Mouse (Mus musculus): ENCODE results near the gene Peli1. TPM values are rescaled to one million over a fixed set of nuclear protein-coding genes. Genes with fewer than 3 reads are reported as not detected.
A peak's percentile ranks its signal among the peaks of the same experiment; 100 is the strongest.
"Not testable (repeated sequence)": the region's sequence is repeated elsewhere in the genome, so short reads cannot be mapped to it uniquely, and the experiment has no call there.

Gene Peli1
- total and polyA plus RNA-seq, 2 experiments from 2014 or later: 38.1 to 46.5 TPM

GRCm38 (mm10) chr11:21168828-21169607 is 77.9 kb downstream of the Peli1 start:
- Histone ChIP-seq H3K36me3 (ENCODE audit: insufficient read depth, low read length) (no peaks in the 10 kb centered on the region), H3K4me3 (ENCODE audit: low read length) (no peak overlapping the region), H3K4me1 (ENCODE audit: insufficient read depth, low read length) (no peaks in the 10 kb centered on the region; the same call in 1 of the 2 replicates), H3K27ac (no peak overlapping the region), H3K4me2 (ENCODE audit: low read depth, low read length) (no peak overlapping the region), H3K27me3 (ENCODE audit: insufficient read depth, low read length) (no peaks in the 10 kb centered on the region), H3K9me3 (ENCODE audit: low read length) (no peaks in the 10 kb centered on the region), H3K9ac (replicated peaks; ENCODE audit: low read length) (no peak overlapping the region)
- no peak for DNase-seq (ENCODE audit: low spot score)
- no peak for TF ChIP-seq CTCF (IDR thresholded peaks at IDR 0.05; ENCODE audit: low read depth)
- ATAC-seq: peak; percentile 38; the same call in 1 of the 2 replicates
- 28% methylated on average over 6 of the region's 6 CpGs for WGBS

- WGBS: 100% methylated on average over 1 of the region's 1 CpGs
- not testable (repeated sequence) for ATAC-seq; H3K4me3 ChIP-seq (ENCODE audit: low read length); H3K27ac ChIP-seq; H3K4me2 ChIP-seq (ENCODE audit: low read depth, low read length); H3K27me3 ChIP-seq (ENCODE audit: insufficient read depth, low read length); DNase-seq (ENCODE audit: low spot score); H3K36me3 ChIP-seq (ENCODE audit: insufficient read depth, low read length); H3K9me3 ChIP-seq (ENCODE audit: low read length); H3K9ac ChIP-seq (replicated peaks; ENCODE audit: low read length); H3K4me1 ChIP-seq (ENCODE audit: insufficient read depth, low read length)
Observed at GRCm38 (mm10) chr11:21169608-21169860, 78.4 kb downstream of the Peli1 start.

DNA sequence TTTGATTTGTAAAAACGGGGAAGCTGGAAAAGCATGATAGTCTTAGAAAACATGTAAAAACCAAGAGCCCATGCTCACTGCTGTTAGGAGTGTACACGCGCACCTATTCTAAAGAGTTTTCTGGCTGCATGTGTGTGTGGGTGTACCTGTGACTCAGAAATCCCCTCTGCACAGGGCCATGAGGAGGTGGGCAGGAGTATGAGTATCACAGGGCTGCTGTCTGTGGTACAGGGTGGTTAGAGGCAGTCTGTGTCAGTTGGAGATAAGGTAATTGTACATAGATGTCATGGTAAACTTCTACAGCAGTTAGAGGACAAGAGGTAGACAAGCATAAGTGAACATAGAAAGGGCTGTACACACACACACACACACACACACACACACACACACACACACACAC is 81.2 kb downstream of the Peli1 start:
- no peak for DNase-seq (ENCODE audit: low spot score)
- Histone ChIP-seq H3K27ac (no peak overlapping the region), H3K4me2 (ENCODE audit: low read depth, low read length) (no peak overlapping the region), H3K4me3 (ENCODE audit: low read length) (no peak overlapping the region), H3K4me1 (ENCODE audit: insufficient read depth, low read length) (no peaks in the 10 kb centered on the region; the same call in 1 of the 2 replicates), H3K27me3 (ENCODE audit: insufficient read depth, low read length) (no peaks in the 10 kb centered on the region), H3K36me3 (ENCODE audit: insufficient read depth, low read length) (no peaks in the 10 kb centered on the region), H3K9me3 (ENCODE audit: low read length) (no peaks in the 10 kb centered on the region), H3K9ac (replicated peaks; ENCODE audit: low read length) (no peak overlapping the region)
- no peak for TF ChIP-seq CTCF (IDR thresholded peaks at IDR 0.05; ENCODE audit: low read depth)
- no peak for ATAC-seq
- 97% methylated on average over 3 of the region's 3 CpGs for WGBS

- Histone ChIP-seq H3K27ac (no peak overlapping the region), H3K9me3 (ENCODE audit: low read length) (no peaks in the 10 kb centered on the region), H3K27me3 (ENCODE audit: insufficient read depth, low read length) (no peaks in the 10 kb centered on the region), H3K36me3 (ENCODE audit: insufficient read depth, low read length) (no peaks in the 10 kb centered on the region), H3K4me2 (ENCODE audit: low read depth, low read length) (no peak overlapping the region), H3K4me3 (ENCODE audit: low read length) (no peak overlapping the region), H3K9ac (replicated peaks; ENCODE audit: low read length) (no peak overlapping the region), H3K4me1 (ENCODE audit: insufficient read depth, low read length) (no peaks in the 10 kb centered on the region; the same call in 1 of the 2 replicates)
- TF ChIP-seq CTCF (IDR thresholded peaks at IDR 0.05; ENCODE audit: low read depth): no peak
- no peak for ATAC-seq
- no peak for DNase-seq (ENCODE audit: low spot score)
- WGBS: 83% methylated on average over 6 of the region's 6 CpGs
Observed at GRCm38 (mm10) chr11:21173926-21174325, 82.8 kb downstream of the Peli1 start.

DNA sequence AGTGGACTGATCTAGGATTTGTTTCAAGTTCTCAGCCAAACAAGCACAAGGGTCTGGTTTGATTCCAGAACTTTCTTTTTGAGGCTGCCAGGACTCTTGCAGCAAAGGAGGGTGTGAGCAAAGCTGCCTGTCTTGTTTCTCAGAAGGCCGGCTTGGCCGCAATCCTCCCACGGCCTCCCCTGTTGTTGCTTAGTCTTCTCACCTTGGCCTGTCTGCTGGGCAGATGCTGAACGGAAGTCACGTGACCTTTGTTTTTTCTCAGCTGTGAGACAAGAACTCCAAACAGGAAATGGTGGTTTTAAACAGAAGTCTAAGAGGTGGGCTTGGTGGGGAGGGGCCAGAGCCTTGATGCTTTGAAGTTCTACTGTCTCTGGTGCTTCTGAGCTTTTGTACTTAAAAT is 83.3 kb downstream of the Peli1 start:
- 56% methylated on average over 5 of the region's 5 CpGs for WGBS
- H3K27me3 ChIP-seq (ENCODE audit: insufficient read depth, low read length): no peaks in the 10 kb centered on the region

DNA sequence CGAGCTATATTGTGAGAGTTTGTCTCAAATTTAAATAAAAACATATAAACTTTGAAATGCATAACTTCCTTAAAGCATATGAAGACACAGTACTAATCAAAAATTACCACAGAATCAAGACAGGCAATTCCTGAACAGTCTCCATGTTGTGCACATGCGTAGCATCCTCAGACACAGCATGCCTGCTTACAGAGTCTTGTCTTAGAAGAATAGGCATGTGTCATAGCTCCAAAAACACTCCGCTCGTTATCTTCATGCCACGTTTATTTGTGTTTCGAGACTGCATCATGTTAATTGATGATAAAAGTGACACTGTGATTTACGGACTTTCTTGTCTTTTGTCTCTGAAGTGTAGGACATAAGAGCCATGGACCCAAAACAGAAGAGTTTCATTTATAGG is 84.0 kb downstream of the Peli1 start:
- TF ChIP-seq CTCF (IDR thresholded peaks at IDR 0.05; ENCODE audit: low read depth): no peak
- no peaks in the 10 kb centered on the region for H3K9me3 ChIP-seq (ENCODE audit: low read length)
- H3K27ac ChIP-seq: no peak overlapping the region
- DNase-seq (ENCODE audit: low spot score): no peak
- ATAC-seq: no peak
- no peak overlapping the region for H3K4me2 ChIP-seq (ENCODE audit: low read depth, low read length)
- H3K4me1 ChIP-seq (ENCODE audit: insufficient read depth, low read length): no peaks in the 10 kb centered on the region; the same call in 1 of the 2 replicates
- H3K9ac ChIP-seq (replicated peaks; ENCODE audit: low read length): no peak overlapping the region
- no peaks in the 10 kb centered on the region for H3K27me3 ChIP-seq (ENCODE audit: insufficient read depth, low read length)
- no peak overlapping the region for H3K4me3 ChIP-seq (ENCODE audit: low read length)
- H3K36me3 ChIP-seq (ENCODE audit: insufficient read depth, low read length): no peaks in the 10 kb centered on the region
- WGBS: 76% methylated on average over 7 of the region's 7 CpGs

More for the DNA sequence above, 83.3 kb downstream of the Peli1 start:
- Histone ChIP-seq H3K9me3 (ENCODE audit: low read length) (no peaks in the 10 kb centered on the region), H3K9ac (replicated peaks; ENCODE audit: low read length) (no peak overlapping the region), H3K4me3 (ENCODE audit: low read length) (no peak overlapping the region), H3K27ac (no peak overlapping the region), H3K4me1 (ENCODE audit: insufficient read depth, low read length) (no peaks in the 10 kb centered on the region; the same call in 1 of the 2 replicates), H3K4me2 (ENCODE audit: low read depth, low read length) (no peak overlapping the region), H3K36me3 (ENCODE audit: insufficient read depth, low read length) (no peaks in the 10 kb centered on the region)
- ATAC-seq (no peak), DNase-seq (ENCODE audit: low spot score) (peak; percentile 42)
- TF ChIP-seq CTCF (IDR thresholded peaks at IDR 0.05; ENCODE audit: low read depth): no peak

GRCm38 (mm10) chr11:21176491-21176890 is 85.4 kb downstream of the Peli1 start:
- Histone ChIP-seq H3K9me3 (ENCODE audit: low read length) (no peaks in the 10 kb centered on the region), H3K4me2 (ENCODE audit: low read depth, low read length) (no peak overlapping the region), H3K36me3 (ENCODE audit: insufficient read depth, low read length) (no peaks in the 10 kb centered on the region), H3K27me3 (ENCODE audit: insufficient read depth, low read length) (no peaks in the 10 kb centered on the region), H3K4me3 (ENCODE audit: low read length) (no peak overlapping the region), H3K4me1 (ENCODE audit: insufficient read depth, low read length) (no peaks in the 10 kb centered on the region; the same call in 1 of the 2 replicates), H3K27ac (no peak overlapping the region), H3K9ac (replicated peaks; ENCODE audit: low read length) (no peak overlapping the region)
- ATAC-seq (no peak), DNase-seq (ENCODE audit: low spot score) (no peak)
- TF ChIP-seq CTCF (IDR thresholded peaks at IDR 0.05; ENCODE audit: low read depth): no peak
